Mouse (Mus musculus): ENCODE data around the gene Olfr10. TPM values are rescaled to one million over a fixed set of nuclear protein-coding genes. Genes with fewer than 3 reads are reported as not detected.

Olfr10 gene
- polyA plus RNA-seq, 1 experiment: not detected

GRCm38 (mm10) chr11:49334888-49335287 lies 30.3 kb downstream of the Olfr10 start, which contains the start of gene Olfr1390:
TSS of gene Olfr1390 (plus strand) at chr11:49335188.
- Histone ChIP-seq H3K36me3 (ENCODE audit: control insufficient read depth, insufficient read depth, low read length, poor library complexity, severe bottlenecking) (no peaks in the 10 kb centered on the region), H3K9ac (ENCODE audit: low read depth, poor library complexity, severe bottlenecking) (no peak within 1 kb of the TSS), H3K4me1 (ENCODE audit: control insufficient read depth, insufficient read depth, low read length) (no peaks in the 10 kb centered on the region), H3K9me3 (replicated peaks; ENCODE audit: control insufficient read depth, insufficient read depth, low read length, poor library complexity, severe bottlenecking) (no peaks in the 10 kb centered on the region), H3K27me3 (ENCODE audit: control insufficient read depth, insufficient read depth, low read length, poor library complexity, severe bottlenecking) (no peaks in the 10 kb centered on the region), H3K27ac (ENCODE audit: insufficient read depth, low read length) (no peak within 1 kb of the TSS), H3K4me3 (ENCODE audit: low read depth, low read length) (no peak within 1 kb of the TSS)
- TF ChIP-seq EP300 (IDR thresholded peaks at IDR 0.05; ENCODE audit: insufficient read depth, low read depth, low read length) (no peak), CTCF (IDR thresholded peaks at IDR 0.05; ENCODE audit: low read depth, low read length) (no peak), POLR2A (IDR thresholded peaks at IDR 0.05; ENCODE audit: insufficient read depth, low read length) (no peak)

- no peak overlapping the region for H3K9ac ChIP-seq (ENCODE audit: low read depth, poor library complexity, severe bottlenecking)
- no peaks in the 10 kb centered on the region for H3K4me1 ChIP-seq (ENCODE audit: control insufficient read depth, insufficient read depth, low read length)
- H3K4me3 ChIP-seq (ENCODE audit: low read depth, low read length): no peak overlapping the region
- no peaks in the 10 kb centered on the region for H3K36me3 ChIP-seq (ENCODE audit: control insufficient read depth, insufficient read depth, low read length, poor library complexity, severe bottlenecking)
- no peak overlapping the region for H3K27ac ChIP-seq (ENCODE audit: insufficient read depth, low read length)
- TF ChIP-seq POLR2A (IDR thresholded peaks at IDR 0.05; ENCODE audit: insufficient read depth, low read length) (no peak), CTCF (IDR thresholded peaks at IDR 0.05; ENCODE audit: low read depth, low read length) (no peak), EP300 (IDR thresholded peaks at IDR 0.05; ENCODE audit: insufficient read depth, low read depth, low read length) (no peak)
- 0 out of 2 replicates have a peak, but pooled peaks cover 3% of the 10 kb centered on the region for H3K9me3 ChIP-seq (replicated peaks; ENCODE audit: control insufficient read depth, insufficient read depth, low read length, poor library complexity, severe bottlenecking)
- H3K27me3 ChIP-seq (ENCODE audit: control insufficient read depth, insufficient read depth, low read length, poor library complexity, severe bottlenecking): no peaks in the 10 kb centered on the region
These were observed 32.8 kb downstream of the Olfr10 start for GRCm38 (mm10) chr11:49337150-49337832.

Other genes with a start within 250 kb of the Olfr10 start
- not detected in 2 replicates for gene Tgtp2, start 240.5 kb upstream of the Olfr10 start, polyA plus RNA-seq (2011; ENCODE audit: insufficient read depth, insufficient read length, low read depth, missing spikeins)
- gene Ifi47, start 228.2 kb upstream of the Olfr10 start, polyA plus RNA-seq (2011; ENCODE audit: insufficient read depth, insufficient read length, low read depth, missing spikeins): not detected in 2 replicates
- gene Olfr1396, start 189.9 kb upstream of the Olfr10 start, polyA plus RNA-seq (2011; ENCODE audit: insufficient read depth, insufficient read length, low read depth, missing spikeins): not detected in 2 replicates
- not detected in 2 replicates for gene Olfr1395, start 162.5 kb upstream of the Olfr10 start, polyA plus RNA-seq (2011; ENCODE audit: insufficient read depth, insufficient read length, low read depth, missing spikeins)
- not detected in 2 replicates for gene Olfr1394, start 150.4 kb upstream of the Olfr10 start, polyA plus RNA-seq (2011; ENCODE audit: insufficient read depth, insufficient read length, low read depth, missing spikeins)
- gene Btnl9, start 117.6 kb upstream of the Olfr10 start, polyA plus RNA-seq (2011; ENCODE audit: insufficient read depth, insufficient read length, low read depth, missing spikeins): not detected in 2 replicates
- gene Zfp62, start 101.4 kb upstream of the Olfr10 start, polyA plus RNA-seq (2011; ENCODE audit: insufficient read depth, insufficient read length, low read depth, missing spikeins): 29.3 and 33.6 TPM in 2 replicates
- gene Mgat1, start 60.5 kb upstream of the Olfr10 start, polyA plus RNA-seq (2011; ENCODE audit: insufficient read depth, insufficient read length, low read depth, missing spikeins): 16.5 and 21.1 TPM in 2 replicates
- not detected in 2 replicates for gene Olfr1393, start 26.4 kb upstream of the Olfr10 start, polyA plus RNA-seq (2011; ENCODE audit: insufficient read depth, insufficient read length, low read depth, missing spikeins)
- gene Olfr1392, start 19.5 kb upstream of the Olfr10 start, polyA plus RNA-seq (2011; ENCODE audit: insufficient read depth, insufficient read length, low read depth, missing spikeins): not detected in 2 replicates
- gene Olfr1391, start 18.0 kb downstream of the Olfr10 start, polyA plus RNA-seq (2011; ENCODE audit: insufficient read depth, insufficient read length, low read depth, missing spikeins): not detected in 2 replicates
- not detected in 2 replicates for gene Olfr1390, start 30.4 kb downstream of the Olfr10 start, polyA plus RNA-seq (2011; ENCODE audit: insufficient read depth, insufficient read length, low read depth, missing spikeins)
- not detected in 2 replicates for gene Olfr1389, start 118.3 kb downstream of the Olfr10 start, polyA plus RNA-seq (2011; ENCODE audit: insufficient read depth, insufficient read length, low read depth, missing spikeins)
- gene Olfr1388, start 131.9 kb downstream of the Olfr10 start, polyA plus RNA-seq (2011; ENCODE audit: insufficient read depth, insufficient read length, low read depth, missing spikeins): 2.6 and 4.3 TPM in 2 replicates
- gene Olfr1387, start 150.6 kb downstream of the Olfr10 start, polyA plus RNA-seq (2011; ENCODE audit: insufficient read depth, insufficient read length, low read depth, missing spikeins): not detected in 2 replicates
- gene Olfr1386, start 160.3 kb downstream of the Olfr10 start, polyA plus RNA-seq (2011; ENCODE audit: insufficient read depth, insufficient read length, low read depth, missing spikeins): not detected in 2 replicates
- not detected in 2 replicates for gene Olfr1385, start 184.3 kb downstream of the Olfr10 start, polyA plus RNA-seq (2011; ENCODE audit: insufficient read depth, insufficient read length, low read depth, missing spikeins)
- 0.21 TPM in 1 of 2 replicates, not detected in the other for gene Olfr1384, start 202.0 kb downstream of the Olfr10 start, polyA plus RNA-seq (2011; ENCODE audit: insufficient read depth, insufficient read length, low read depth, missing spikeins)
- gene Olfr1383, start 214.9 kb downstream of the Olfr10 start, polyA plus RNA-seq (2011; ENCODE audit: insufficient read depth, insufficient read length, low read depth, missing spikeins): 0.26 and 0.34 TPM in 2 replicates
- not detected in 2 replicates for gene Olfr1382, start 223.5 kb downstream of the Olfr10 start, polyA plus RNA-seq (2011; ENCODE audit: insufficient read depth, insufficient read length, low read depth, missing spikeins)
- not detected in 2 replicates for gene Olfr1381, start 238.7 kb downstream of the Olfr10 start, polyA plus RNA-seq (2011; ENCODE audit: insufficient read depth, insufficient read length, low read depth, missing spikeins)